Mouse (Mus musculus) embryo, embryonic 11 days (tissue): ENCODE measurements around the gene Kdm2a.

Experiments used
- DNase-seq: peaks from one replicate; pipeline ENCODE4 v3.0.0-alpha.2; 2015

The Kdm2a gene

DNA sequence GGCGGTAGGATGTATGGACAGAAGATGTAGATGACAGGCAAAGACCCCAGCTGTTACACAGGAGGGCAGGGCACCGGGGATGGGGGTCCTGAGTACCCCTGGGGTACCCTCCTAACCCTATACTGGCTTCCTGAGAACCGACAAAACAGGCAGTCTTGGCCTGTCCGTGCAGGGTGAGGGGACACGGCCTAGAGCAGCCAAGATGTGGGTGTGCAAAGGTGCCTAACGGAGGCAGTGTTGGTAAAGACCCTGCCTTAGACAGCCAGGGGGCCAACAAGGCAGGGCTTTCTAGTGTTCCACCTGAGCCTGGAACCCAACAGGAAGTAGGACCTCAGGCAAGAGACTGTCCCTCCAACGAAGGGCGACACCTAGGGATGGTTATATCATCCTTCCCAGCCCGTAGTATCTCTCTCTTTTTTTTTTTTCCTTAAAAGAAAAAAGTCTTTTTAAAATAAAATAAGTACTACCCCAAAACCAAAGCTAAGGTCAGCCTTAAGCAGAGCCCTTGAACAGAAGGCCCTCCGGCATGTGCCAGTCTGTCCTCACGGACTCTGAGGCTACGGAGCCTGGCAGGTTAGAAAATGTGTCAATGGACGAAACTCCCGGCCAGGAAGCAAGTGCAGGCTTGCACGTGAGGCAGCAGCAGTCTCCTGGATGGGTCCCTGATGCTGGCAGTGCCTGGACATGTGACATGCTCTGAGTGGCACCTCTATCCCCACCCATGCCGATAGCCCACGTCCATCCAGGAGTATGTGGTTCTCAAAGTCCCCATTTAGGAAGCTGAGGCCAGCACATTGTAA, 99.6 kb downstream of the Kdm2a start:
- no peak for DNase-seq

- no peak for DNase-seq
Measured at GRCm38 (mm10) chr19:4297851-4298250, 100.2 kb downstream of the Kdm2a start.

- no peak for DNase-seq
Measured at GRCm38 (mm10) chr19:4296611-4297010, 101.5 kb downstream of the Kdm2a start.

DNA sequence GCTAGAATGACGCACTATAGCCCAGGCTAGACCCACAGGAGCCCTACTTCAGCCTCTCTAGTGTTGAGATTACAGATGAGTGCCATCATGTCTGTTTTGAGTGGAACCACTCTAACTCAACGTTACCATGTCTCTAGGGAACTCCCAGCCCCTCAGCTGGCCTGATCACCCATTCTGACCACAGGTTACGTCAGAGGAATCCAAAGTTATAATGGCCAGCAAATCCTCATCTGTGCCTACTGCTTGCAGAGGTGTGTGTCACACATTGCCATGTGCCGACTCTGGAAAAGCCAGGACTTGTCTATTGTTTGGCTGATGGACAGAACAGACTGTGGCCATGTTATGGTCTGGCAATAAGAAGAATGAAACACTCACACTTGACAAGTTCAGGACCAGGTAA, 102.7 kb downstream of the Kdm2a start:
- no peak for DNase-seq

GRCm38 (mm10) chr19:4294381-4295097, 103.5 kb downstream of the Kdm2a start:
- DNase-seq, result no peak

GRCm38 (mm10) chr19:4291161-4291560, 106.9 kb downstream of the Kdm2a start:
- no peak for DNase-seq

DNA sequence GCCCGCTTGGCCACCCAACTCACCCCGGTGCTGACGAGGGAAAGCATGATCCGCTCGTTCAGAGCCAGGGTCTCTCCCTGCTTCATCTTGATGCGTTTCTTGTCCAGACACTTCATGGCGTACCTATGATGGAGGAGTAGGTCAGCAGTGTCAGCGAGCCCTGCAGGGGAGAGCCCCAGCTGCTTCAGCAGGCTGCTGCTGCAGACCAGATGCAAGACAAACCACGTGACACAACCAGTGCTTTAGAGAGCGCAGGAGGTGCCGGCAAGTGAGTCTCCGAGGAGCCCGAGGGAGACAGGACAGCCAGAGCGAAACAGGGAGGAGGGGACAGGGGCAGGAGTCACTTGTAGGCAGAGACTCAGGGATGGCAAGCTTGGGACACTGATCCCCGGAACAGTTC, 107.3 kb downstream of the Kdm2a start:
- no peak for DNase-seq

DNA sequence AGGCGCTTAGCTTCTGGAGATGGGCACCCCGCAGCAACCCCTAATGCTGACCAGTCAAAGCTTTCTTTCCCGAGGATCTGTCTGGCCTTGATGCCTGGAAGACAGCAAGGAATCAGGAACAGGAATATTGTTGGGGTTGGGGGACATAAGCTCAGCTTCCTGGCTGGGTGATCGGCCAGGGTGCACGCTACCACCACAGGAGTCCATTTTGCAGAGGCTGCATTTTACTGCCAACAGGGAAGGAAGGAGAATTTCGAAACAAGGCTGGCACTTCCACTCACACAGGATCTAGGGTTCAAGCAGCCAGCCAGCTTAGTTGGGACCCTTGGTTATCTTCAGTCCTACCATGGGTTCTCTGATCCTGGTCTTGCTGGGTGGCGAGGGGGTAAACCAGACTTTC, 114.4 kb downstream of the Kdm2a start:
- DNase-seq, result no peak

DNA sequence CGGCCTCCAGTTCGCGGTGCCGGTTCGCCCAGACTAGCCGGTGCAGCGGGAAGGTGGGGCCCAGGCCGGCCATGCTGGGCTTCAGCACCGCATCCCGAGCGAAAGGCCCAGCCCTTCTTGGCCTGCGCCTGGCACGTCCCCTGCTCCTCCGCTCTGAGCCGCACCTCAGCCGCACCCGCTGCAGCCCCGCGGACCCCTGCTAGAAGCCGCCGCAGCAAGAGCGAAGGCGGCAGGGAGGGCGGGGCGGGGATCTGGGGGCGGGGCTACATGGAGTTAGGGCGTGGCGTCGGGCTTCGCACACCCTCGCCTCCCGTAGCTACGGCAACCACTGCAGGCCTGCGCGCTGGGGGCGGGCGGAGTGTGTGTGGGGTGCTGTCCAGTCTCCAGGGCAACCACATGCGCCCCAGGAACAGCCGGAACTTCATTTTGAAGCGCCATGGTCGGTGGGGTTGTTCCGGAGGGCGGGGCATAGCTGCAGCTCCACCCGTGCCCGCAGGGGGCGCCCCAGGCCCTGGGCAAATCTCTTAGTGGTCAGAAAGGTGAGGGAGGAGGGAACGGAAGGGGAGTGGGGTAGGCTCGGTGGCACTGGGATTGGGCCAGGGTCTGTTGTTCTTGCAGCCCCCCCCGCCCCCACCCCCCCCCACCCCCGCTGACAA, 115.1 kb downstream of the Kdm2a start, which contains the start of gene Ankrd13d:
TSS of gene Ankrd13d (minus strand) at position 240 of the 656 bp plus-strand sequence.
- DNase-seq, result peak; percentile 93

DNA sequence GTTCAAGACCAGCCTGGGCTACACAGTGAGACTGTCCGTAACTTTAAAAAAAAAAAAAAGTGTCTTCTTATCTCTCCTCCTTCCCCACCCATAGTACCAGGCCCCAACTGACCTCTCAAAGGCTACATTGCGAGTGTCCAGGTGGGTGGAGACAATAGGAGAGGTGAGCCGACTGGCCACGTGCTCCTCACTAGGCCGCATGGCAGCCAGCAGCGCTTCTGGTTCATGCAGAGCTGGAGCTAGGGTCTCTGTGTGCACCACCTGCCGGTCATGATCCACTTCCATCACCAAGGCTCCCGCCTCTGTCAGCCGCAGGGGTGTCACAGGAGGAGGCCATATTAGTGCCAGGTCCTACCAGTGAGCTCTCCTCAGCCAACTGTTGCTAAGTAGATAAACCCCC, 117.7 kb downstream of the Kdm2a start:
- DNase-seq, result no peak

GRCm38 (mm10) chr19:4279487-4279886, 118.6 kb downstream of the Kdm2a start:
- no peak for DNase-seq

- no peak for DNase-seq
Measured at GRCm38 (mm10) chr19:4270972-4271371, 127.1 kb downstream of the Kdm2a start.

DNA sequence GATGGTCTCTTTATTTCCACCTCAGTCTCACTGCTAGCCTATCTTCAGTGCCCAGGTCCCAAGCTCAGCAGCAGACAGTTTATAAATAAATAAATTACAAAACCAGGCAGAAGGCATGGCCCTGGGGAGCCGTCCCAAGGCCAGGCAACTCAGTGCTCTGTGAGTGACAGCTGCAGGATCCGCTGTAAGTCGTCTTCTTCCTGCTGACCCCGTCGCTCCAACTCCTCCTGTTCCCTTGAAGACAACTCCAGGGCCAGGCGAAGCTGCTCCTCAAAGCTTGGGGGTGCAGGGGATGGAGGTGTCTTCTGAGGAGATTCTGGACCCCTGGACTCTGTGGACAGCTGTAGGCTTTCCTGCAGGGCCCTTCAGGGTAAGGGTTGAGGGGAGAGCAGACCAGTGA, 127.9 kb downstream of the Kdm2a start:
- no peak for DNase-seq

DNA sequence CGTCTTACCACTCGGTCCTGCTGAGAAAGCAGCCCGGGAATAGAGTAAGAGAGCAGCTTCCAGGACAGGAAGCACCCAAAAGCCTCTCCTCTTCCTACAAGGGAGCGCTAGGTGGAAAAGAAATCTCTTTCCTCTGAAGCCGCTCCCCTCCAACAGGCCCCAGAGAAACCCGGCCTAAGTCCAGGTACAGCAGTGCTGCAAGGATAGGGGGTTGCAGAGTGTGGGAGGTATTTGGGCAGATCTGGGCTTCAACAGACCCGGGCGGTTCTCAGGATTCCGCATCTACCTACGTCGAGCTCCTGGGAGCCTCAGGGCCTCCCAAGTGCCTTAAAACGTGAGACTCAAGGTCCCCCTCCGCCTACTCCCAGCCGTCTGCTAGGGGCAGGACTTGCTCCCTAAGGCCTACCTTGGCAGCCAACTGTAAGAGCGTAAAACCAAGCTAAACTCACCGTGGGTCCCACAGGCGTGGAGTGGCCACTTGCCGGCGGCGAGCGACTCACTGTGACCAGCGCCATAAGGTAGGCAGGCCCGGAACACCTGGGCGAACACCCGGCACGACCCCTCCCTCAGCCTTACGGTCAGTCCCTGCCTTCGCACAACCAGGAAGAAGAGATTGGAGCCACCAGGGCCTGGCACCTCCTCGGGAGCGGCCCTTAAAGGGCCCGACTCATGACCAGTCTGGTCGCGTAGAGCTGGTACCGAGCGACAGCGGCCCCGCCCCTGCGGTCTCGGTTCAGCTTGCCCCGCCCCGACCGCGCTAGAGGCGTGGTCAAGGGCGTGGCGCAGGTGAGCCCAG, 129.3 kb downstream of the Kdm2a start, which contains the start of gene Ssh3:
TSS of gene Ssh3 (minus strand) at position 615 of the 796 bp plus-strand sequence.
- DNase-seq, result peak; percentile 46

DNA sequence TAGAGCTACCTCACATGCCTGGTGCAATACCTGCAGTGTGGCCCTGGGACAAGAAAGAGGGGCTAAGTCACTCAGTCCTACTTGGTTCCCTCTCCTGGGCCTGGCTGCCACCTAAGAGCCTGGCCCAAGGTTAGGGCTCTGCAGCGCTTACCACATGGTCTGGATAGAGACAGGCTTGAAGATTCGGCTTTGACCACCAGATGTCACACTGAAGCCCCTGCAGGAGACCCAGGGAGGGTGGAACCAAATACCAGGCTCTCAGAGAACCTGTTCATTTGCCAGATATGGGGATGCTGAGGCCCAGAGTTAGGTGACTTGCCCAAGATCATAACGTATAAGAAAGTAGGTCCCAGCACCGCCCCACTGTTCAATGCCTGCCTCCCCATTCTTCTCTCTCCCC, 132.1 kb downstream of the Kdm2a start:
- no peak for DNase-seq
